Mouse (Mus musculus): ENCODE results near the gene Acp5. TPM values are rescaled to one million over a fixed set of nuclear protein-coding genes. Genes with fewer than 3 reads are reported as not detected.
"Not testable (repeated sequence)": the region's sequence is repeated elsewhere in the genome, so short reads cannot be mapped to it uniquely, and the experiment has no call there.

Acp5 gene
- polyA plus RNA-seq, 1 experiment from 2014 or later = 8.7 TPM

GRCm38 (mm10) chr9:22162305-22162704, 26.8 kb upstream of the Acp5 start:
- Histone ChIP-seq H3K4me3 (ENCODE audit: low read length) (no peak overlapping the region), H3K4me2 (ENCODE audit: low read depth, low read length) (no peak overlapping the region), H3K4me1 (ENCODE audit: control insufficient read depth, insufficient read depth, low read length) (peaks cover 9% of the 10 kb centered on the region), H3K27me3 (ENCODE audit: control insufficient read depth, insufficient read depth, low read length) (no peaks in the 10 kb centered on the region), H3K36me3 (ENCODE audit: control insufficient read depth, insufficient read depth) (no peaks in the 10 kb centered on the region), H3K9ac (ENCODE audit: low read length) (no peak overlapping the region), H3K27ac (ENCODE audit: low read length) (no peak overlapping the region), H3K9me3 (replicated peaks; ENCODE audit: control insufficient read depth, low read length) (no peaks in the 10 kb centered on the region; the same call in 1 of the 2 replicates)
- 78% methylated on average over 9 of the region's 9 CpGs for WGBS
- ATAC-seq (replicated peaks; ENCODE audit: extremely low read depth, insufficient read depth, low FRiP score) = no peak

DNA sequence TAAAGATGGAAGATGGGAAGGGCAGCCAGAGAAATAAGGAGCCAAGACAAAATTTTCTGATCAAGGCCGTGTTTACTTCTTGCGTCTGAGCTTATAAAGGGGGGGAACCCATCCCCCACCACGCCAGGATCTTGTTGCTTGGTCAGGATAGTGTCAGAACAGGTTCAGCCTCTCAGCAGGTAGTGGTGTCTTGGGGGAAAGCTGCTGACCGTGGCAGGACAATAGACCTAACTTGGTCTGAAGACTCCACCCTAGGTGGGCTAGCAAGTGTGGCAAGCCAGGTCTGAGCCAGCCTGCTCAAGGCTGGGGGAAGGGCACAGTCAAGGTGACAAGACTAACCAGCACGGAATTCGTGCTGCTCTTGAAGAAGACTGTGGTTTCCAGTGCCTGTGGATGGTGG, 25.8 kb upstream of the Acp5 start:
- no peak for ATAC-seq (replicated peaks; ENCODE audit: extremely low read depth, insufficient read depth, low FRiP score)
- Histone ChIP-seq H3K4me3 (ENCODE audit: low read length) (no peak overlapping the region), H3K9me3 (replicated peaks; ENCODE audit: control insufficient read depth, low read length) (no peaks in the 10 kb centered on the region), H3K27me3 (ENCODE audit: control insufficient read depth, insufficient read depth, low read length) (no peaks in the 10 kb centered on the region), H3K9ac (ENCODE audit: low read length) (no peak overlapping the region), H3K27ac (ENCODE audit: low read length) (no peak overlapping the region), H3K4me1 (ENCODE audit: control insufficient read depth, insufficient read depth, low read length) (peaks cover 12% of the 10 kb centered on the region), H3K4me2 (ENCODE audit: low read depth, low read length) (no peak overlapping the region), H3K36me3 (ENCODE audit: control insufficient read depth, insufficient read depth) (no peaks in the 10 kb centered on the region)
- WGBS = 35% methylated on average over 6 of the region's 6 CpGs

- no peak overlapping the region for H3K27ac ChIP-seq (ENCODE audit: low read length)
- ATAC-seq (replicated peaks; ENCODE audit: extremely low read depth, insufficient read depth, low FRiP score) = no peak
- H3K9ac ChIP-seq (ENCODE audit: low read length) = peak overlapping the region; percentile 85
- H3K27me3 ChIP-seq (ENCODE audit: control insufficient read depth, insufficient read depth, low read length) = no peaks in the 10 kb centered on the region
- peaks cover 4% of the 10 kb centered on the region; the same call in 1 of the 2 replicates for H3K9me3 ChIP-seq (replicated peaks; ENCODE audit: control insufficient read depth, low read length)
- H3K4me1 ChIP-seq (ENCODE audit: control insufficient read depth, insufficient read depth, low read length) = peaks cover 17% of the 10 kb centered on the region
- H3K4me2 ChIP-seq (ENCODE audit: low read depth, low read length) = peak overlapping the region; percentile 63
- H3K36me3 ChIP-seq (ENCODE audit: control insufficient read depth, insufficient read depth) = no peaks in the 10 kb centered on the region
- H3K4me3 ChIP-seq (ENCODE audit: low read length) = peak overlapping the region; percentile 71
- WGBS = 56% methylated on average over 34 of the region's 34 CpGs
Observed at GRCm38 (mm10) chr9:22157516-22158265, 22.2 kb upstream of the Acp5 start.

- peak; percentile 99 for ATAC-seq (replicated peaks; ENCODE audit: extremely low read depth, insufficient read depth, low FRiP score)
- under 1% methylated on average over 64 of the region's 65 CpGs for WGBS
- peaks cover 17% of the 10 kb centered on the region for H3K4me1 ChIP-seq (ENCODE audit: control insufficient read depth, insufficient read depth, low read length)
- H3K27me3 ChIP-seq (ENCODE audit: control insufficient read depth, insufficient read depth, low read length) = no peaks in the 10 kb centered on the region
- peak within 1 kb of the TSS; percentile 81 for H3K27ac ChIP-seq (ENCODE audit: low read length)
- H3K4me2 ChIP-seq (ENCODE audit: low read depth, low read length) = peak within 1 kb of the TSS; percentile 65
- H3K9me3 ChIP-seq (replicated peaks; ENCODE audit: control insufficient read depth, low read length) = peaks cover 5% of the 10 kb centered on the region; the same call in 1 of the 2 replicates
- H3K36me3 ChIP-seq (ENCODE audit: control insufficient read depth, insufficient read depth) = no peaks in the 10 kb centered on the region
- H3K9ac ChIP-seq (ENCODE audit: low read length) = peak within 1 kb of the TSS; percentile 85
- H3K4me3 ChIP-seq (ENCODE audit: low read length) = peak within 1 kb of the TSS; percentile 71
Observed at GRCm38 (mm10) chr9:22156497-22157245, 21.2 kb upstream of the Acp5 start, which contains the start of gene Pigyl. Pigyl (plus strand) TSS chr9:22156846.

DNA sequence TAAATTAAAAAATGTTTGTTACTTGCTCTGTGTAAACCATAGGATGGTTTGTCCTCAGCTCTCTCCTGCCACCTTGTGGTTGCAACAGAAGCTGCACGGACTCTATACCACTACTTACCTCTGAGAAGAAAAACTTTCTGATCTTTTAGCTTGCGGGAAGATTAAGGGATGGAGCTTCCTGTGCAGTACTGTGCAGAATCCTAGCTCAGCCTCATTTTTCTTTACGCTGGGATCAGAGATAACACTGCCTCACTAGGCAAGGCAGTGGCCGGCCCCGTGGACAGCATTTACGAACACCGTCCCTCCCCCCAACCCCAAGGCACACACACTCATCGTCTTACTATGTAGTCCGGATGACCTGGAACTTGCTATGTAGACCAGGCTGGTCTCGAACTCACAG, 20.1 kb upstream of the Acp5 start:
- Histone ChIP-seq H3K9me3 (replicated peaks; ENCODE audit: control insufficient read depth, low read length) (peaks cover 5% of the 10 kb centered on the region; the same call in 1 of the 2 replicates), H3K9ac (ENCODE audit: low read length) (peak overlapping the region; percentile 67), H3K4me1 (ENCODE audit: control insufficient read depth, insufficient read depth, low read length) (peaks cover 17% of the 10 kb centered on the region), H3K27me3 (ENCODE audit: control insufficient read depth, insufficient read depth, low read length) (no peaks in the 10 kb centered on the region), H3K4me3 (ENCODE audit: low read length) (peak overlapping the region; percentile 29), H3K36me3 (ENCODE audit: control insufficient read depth, insufficient read depth) (no peaks in the 10 kb centered on the region), H3K4me2 (ENCODE audit: low read depth, low read length) (peak overlapping the region; percentile 65), H3K27ac (ENCODE audit: low read length) (0 out of 2 replicates have a peak overlapping the region, but pooled peaks have one; percentile 47)
- WGBS = 14% methylated on average over 10 of the region's 10 CpGs
- peak; percentile 7; the same call in 1 of the 2 replicates for ATAC-seq (replicated peaks; ENCODE audit: extremely low read depth, insufficient read depth, low FRiP score)

DNA sequence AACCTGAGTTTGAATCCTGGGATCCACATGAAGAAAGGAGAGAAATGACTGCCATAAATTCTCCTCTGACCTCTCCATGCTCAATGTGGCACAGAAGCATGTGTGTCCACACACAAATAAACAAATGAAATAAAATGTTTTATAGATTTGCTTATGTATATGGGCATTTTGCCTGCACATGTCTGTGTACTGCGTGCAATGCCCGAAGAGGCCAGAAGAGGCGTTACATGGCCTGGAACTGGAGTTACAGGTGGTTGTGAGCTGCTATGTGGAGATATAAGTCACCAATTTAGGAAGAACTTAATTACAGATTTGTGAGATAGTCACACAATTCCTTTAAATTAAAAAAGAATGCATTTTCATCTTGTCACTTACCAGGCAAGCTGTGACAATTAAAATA, 18.3 kb upstream of the Acp5 start:
- Histone ChIP-seq H3K36me3 (ENCODE audit: control insufficient read depth, insufficient read depth) (no peaks in the 10 kb centered on the region), H3K4me2 (ENCODE audit: low read depth, low read length) (no peak overlapping the region), H3K27me3 (ENCODE audit: control insufficient read depth, insufficient read depth, low read length) (no peaks in the 10 kb centered on the region), H3K27ac (ENCODE audit: low read length) (no peak overlapping the region), H3K9me3 (replicated peaks; ENCODE audit: control insufficient read depth, low read length) (peaks cover 5% of the 10 kb centered on the region; the same call in 1 of the 2 replicates), H3K4me1 (ENCODE audit: control insufficient read depth, insufficient read depth, low read length) (peaks cover 17% of the 10 kb centered on the region), H3K9ac (ENCODE audit: low read length) (no peak overlapping the region), H3K4me3 (ENCODE audit: low read length) (no peak overlapping the region)
- 93% methylated on average over 3 of the region's 3 CpGs for WGBS
- ATAC-seq (replicated peaks; ENCODE audit: extremely low read depth, insufficient read depth, low FRiP score) = no peak

- Histone ChIP-seq H3K4me1 (ENCODE audit: control insufficient read depth, insufficient read depth, low read length) (peaks cover 4% of the 10 kb centered on the region), H3K9ac (ENCODE audit: low read length) (no peak overlapping the region), H3K27me3 (ENCODE audit: control insufficient read depth, insufficient read depth, low read length) (no peaks in the 10 kb centered on the region), H3K4me3 (ENCODE audit: low read length) (no peak overlapping the region), H3K9me3 (replicated peaks; ENCODE audit: control insufficient read depth, low read length) (peaks cover 5% of the 10 kb centered on the region), H3K27ac (ENCODE audit: low read length) (no peak overlapping the region), H3K36me3 (ENCODE audit: control insufficient read depth, insufficient read depth) (no peaks in the 10 kb centered on the region), H3K4me2 (ENCODE audit: low read depth, low read length) (no peak overlapping the region)
- no peak for ATAC-seq (replicated peaks; ENCODE audit: extremely low read depth, insufficient read depth, low FRiP score)
- WGBS = 72% methylated on average over 2 of the region's 2 CpGs
Observed at GRCm38 (mm10) chr9:22150946-22151345, 15.4 kb upstream of the Acp5 start.

GRCm38 (mm10) chr9:22150249-22150693, 14.8 kb upstream of the Acp5 start:
- not testable (repeated sequence) for H3K4me1 ChIP-seq (ENCODE audit: control insufficient read depth, insufficient read depth, low read length); H3K9me3 ChIP-seq (replicated peaks; ENCODE audit: control insufficient read depth, low read length); ATAC-seq (replicated peaks; ENCODE audit: extremely low read depth, insufficient read depth, low FRiP score); H3K36me3 ChIP-seq (ENCODE audit: control insufficient read depth, insufficient read depth); H3K4me2 ChIP-seq (ENCODE audit: low read depth, low read length); H3K27me3 ChIP-seq (ENCODE audit: control insufficient read depth, insufficient read depth, low read length); H3K4me3 ChIP-seq (ENCODE audit: low read length); H3K27ac ChIP-seq (ENCODE audit: low read length); H3K9ac ChIP-seq (ENCODE audit: low read length)
- 76% methylated on average over 7 of the region's 7 CpGs for WGBS
